Mouse (Mus musculus) hindbrain, postnatal 0 days (tissue): ENCODE results near the gene Tspan18. TPM values are rescaled to one million over a fixed set of nuclear protein-coding genes. Genes with fewer than 3 reads are reported as not detected.

Experiments used
- ATAC-seq: fragments of 200-750 bp; cut with Nextera tagmentation; 2 replicates; pipeline ENCODE4 v1.8.0; 2017; ENCODE audit warnings: mild to moderate bottlenecking, moderate TSS enrichment, moderate library complexity
- DNase-seq: peaks from one replicate; pipeline ENCODE4 v3.0.0-alpha.2; 2015; ENCODE audit warnings: low spot score
- H3K27ac ChIP-seq: fragments of 300-500 bp; sonication (generic); 2 replicates; pipeline ENCODE4 v1.5.1; 2014; ENCODE audit warnings: mild to moderate bottlenecking
- H3K27me3 ChIP-seq: fragments of 300-500 bp; sonication (generic); 2 replicates; pipeline ENCODE4 v1.6.1; 2014; ENCODE audit warnings: low read length, mixed read lengths; ENCODE audit not compliant: insufficient read depth
- H3K36me3 ChIP-seq: fragments of 300-500 bp; sonication (generic); 2 replicates; pipeline ENCODE4 v1.6.1; 2014; ENCODE audit warnings: low read length, mixed read lengths; ENCODE audit not compliant: insufficient read depth
- H3K4me1 ChIP-seq: fragments of 300-500 bp; sonication (generic); 2 replicates; pipeline ENCODE4 v1.6.1; 2014; ENCODE audit warnings: antibody characterized with exemption, low read length, mixed read lengths; ENCODE audit not compliant: insufficient read depth
- H3K4me2 ChIP-seq: fragments of 300-500 bp; sonication (generic); 2 replicates; pipeline ENCODE4 v1.6.1; 2014; ENCODE audit warnings: low read depth, mild to moderate bottlenecking, low read length, moderate library complexity, mixed read lengths
- H3K4me3 ChIP-seq: fragments of 300-500 bp; sonication (generic); 2 replicates; pipeline ENCODE4 v1.5.1; 2014; ENCODE audit warnings: low read length
- H3K9ac ChIP-seq: fragments of 300-500 bp; sonication (generic); replicated peaks from 2 replicates; pipeline ENCODE4 v1.6.1; 2014; ENCODE audit warnings: mild to moderate bottlenecking, low read length, moderate library complexity, mixed read lengths
- H3K9me3 ChIP-seq: fragments of 300-500 bp; sonication (generic); 2 replicates; pipeline ENCODE4 v1.6.1; 2016; ENCODE audit warnings: low read length, mixed read lengths
- CTCF ChIP-seq: IDR thresholded peaks from 2 replicates; pipeline ENCODE4 v1.5.1; 2016; ENCODE audit warnings: antibody characterized with exemption, control low read depth, low read depth
- WGBS: fragments of 180-500 bp; shearing (Covaris S2); extraction: QIAGEN DNeasy Blood & Tissue Kit; methylation state at CpG from one replicate; pipeline ENCODE4 v1.1.7; 2014; 5-methylcytosine and 5-hydroxymethylcytosine counted together
- polyA plus RNA-seq: library from polyadenylated mRNA; unstranded; fragments of >200 nt; fragmentation: Nextera tagmentation; extraction: Ambion mirVana; gene quantifications from 2 replicates; pipeline ENCODE4 v1.2.1, GENCODE M21; 2015
- total RNA-seq: library from RNA; depleted of rRNA; stranded (reverse); fragments of >200 nt; gene quantifications from 2 replicates; pipeline ENCODE4 v1.2.3, GENCODE M21; 2014

Gene Tspan18
- total and polyA plus RNA-seq, 2 experiments from 2014 or later, result 12.3 to 23.5 TPM

GRCm38 (mm10) chr2:93357391-93357790 is 23.1 kb upstream of the Tspan18 start:
- DNase-seq (no peak), ATAC-seq (no peak)
- H3K36me3 ChIP-seq, result no peaks in the 10 kb centered on the region
- WGBS, result 57% methylated on average over 2 of the region's 2 CpGs
- no peak overlapping the region for H3K9ac ChIP-seq
- TF ChIP-seq CTCF, result no peak
- no peak overlapping the region for H3K4me2 ChIP-seq
- H3K4me1 ChIP-seq, result no peaks in the 10 kb centered on the region
- H3K9me3 ChIP-seq, result no peaks in the 10 kb centered on the region
- no peak overlapping the region for H3K27ac ChIP-seq
- H3K4me3 ChIP-seq, result no peak overlapping the region
- no peaks in the 10 kb centered on the region for H3K27me3 ChIP-seq

- 44% methylated on average over 7 of the region's 7 CpGs for WGBS
- Histone ChIP-seq H3K4me1 (no peaks in the 10 kb centered on the region), H3K9me3 (no peaks in the 10 kb centered on the region), H3K4me3 (no peak overlapping the region), H3K27me3 (no peaks in the 10 kb centered on the region), H3K27ac (no peak overlapping the region), H3K9ac (no peak overlapping the region), H3K4me2 (no peak overlapping the region), H3K36me3 (no peaks in the 10 kb centered on the region)
- no peak for TF ChIP-seq CTCF
- DNase-seq (no peak), ATAC-seq (no peak)
Measured at GRCm38 (mm10) chr2:93355845-93356244, 21.5 kb upstream of the Tspan18 start.

GRCm38 (mm10) chr2:93354621-93355020 is 20.3 kb upstream of the Tspan18 start:
- no peak for DNase-seq
- Histone ChIP-seq H3K27me3 (no peaks in the 10 kb centered on the region), H3K4me2 (no peak overlapping the region), H3K4me1 (no peaks in the 10 kb centered on the region), H3K9ac (no peak overlapping the region), H3K9me3 (no peaks in the 10 kb centered on the region), H3K4me3 (no peak overlapping the region), H3K27ac (no peak overlapping the region), H3K36me3 (no peaks in the 10 kb centered on the region)
- 65% methylated on average over 1 of the region's 1 CpGs for WGBS
- TF ChIP-seq CTCF, result no peak
- no peak for ATAC-seq

- no peak overlapping the region for H3K4me3 ChIP-seq
- no peaks in the 10 kb centered on the region for H3K4me1 ChIP-seq
- H3K9ac ChIP-seq, result no peak overlapping the region
- TF ChIP-seq CTCF, result no peak
- no peaks in the 10 kb centered on the region for H3K9me3 ChIP-seq
- H3K4me2 ChIP-seq, result no peak overlapping the region
- H3K27ac ChIP-seq, result no peak overlapping the region
- ATAC-seq (no peak), DNase-seq (no peak)
- no peaks in the 10 kb centered on the region for H3K27me3 ChIP-seq
- WGBS, result 73% methylated on average over 4 of the region's 4 CpGs
- no peaks in the 10 kb centered on the region for H3K36me3 ChIP-seq
Measured at GRCm38 (mm10) chr2:93353725-93354124, 19.4 kb upstream of the Tspan18 start.

GRCm38 (mm10) chr2:93352915-93353685 is 18.8 kb upstream of the Tspan18 start:
- Histone ChIP-seq H3K27ac (no peak overlapping the region), H3K36me3 (no peaks in the 10 kb centered on the region), H3K4me2 (no peak overlapping the region), H3K27me3 (no peaks in the 10 kb centered on the region), H3K9ac (no peak overlapping the region), H3K9me3 (no peaks in the 10 kb centered on the region), H3K4me3 (no peak overlapping the region), H3K4me1 (no peaks in the 10 kb centered on the region)
- no peak for ATAC-seq
- DNase-seq, result no peak
- no peak for TF ChIP-seq CTCF
- 78% methylated on average over 8 of the region's 8 CpGs for WGBS

GRCm38 (mm10) chr2:93351352-93351751 is 17.0 kb upstream of the Tspan18 start:
- no peaks in the 10 kb centered on the region for H3K9me3 ChIP-seq

GRCm38 (mm10) chr2:93347018-93347417 is 12.7 kb upstream of the Tspan18 start:
- WGBS, result 84% methylated on average over 5 of the region's 5 CpGs
- Histone ChIP-seq H3K4me1 (no peaks in the 10 kb centered on the region), H3K9ac (no peak overlapping the region), H3K27ac (no peak overlapping the region), H3K4me3 (no peak overlapping the region), H3K27me3 (no peaks in the 10 kb centered on the region), H3K4me2 (no peak overlapping the region), H3K36me3 (no peaks in the 10 kb centered on the region), H3K9me3 (no peaks in the 10 kb centered on the region)
- ATAC-seq (no peak), DNase-seq (no peak)
- no peak for TF ChIP-seq CTCF

More at GRCm38 (mm10) chr2:93351352-93351751, 17.0 kb upstream of the Tspan18 start:
- Histone ChIP-seq H3K4me2 (no peak overlapping the region), H3K9ac (no peak overlapping the region), H3K27ac (no peak overlapping the region), H3K4me3 (no peak overlapping the region), H3K36me3 (no peaks in the 10 kb centered on the region), H3K4me1 (no peaks in the 10 kb centered on the region), H3K27me3 (no peaks in the 10 kb centered on the region)
- no peak for TF ChIP-seq CTCF
- WGBS, result 75% methylated on average over 7 of the region's 7 CpGs
- DNase-seq, result no peak
- no peak for ATAC-seq
